Mouse (Mus musculus) adrenal gland, postnatal 4 days (tissue): ENCODE results near the gene Zfp369. TPM values are rescaled to one million over a fixed set of nuclear protein-coding genes. Genes with fewer than 3 reads are reported as not detected.
"Not testable (repeated sequence)": the region's sequence is repeated elsewhere in the genome, so short reads cannot be mapped to it uniquely, and the experiment has no call there.

ENCODE experiments used
- DNase-seq, 2 experiments: peaks; one replicate each; pipeline ENCODE4 v3.0.0; 2021 to 2022; ENCODE audit warnings: low spot score in 2 of 2, mixed read lengths in 2 of 2
- long read RNA-seq, 2 experiments: library from polyadenylated mRNA; stranded (forward); transcript quantifications; one replicate each; pipeline ENCODE4 v2.0.0; 2021
- total RNA-seq, 2 experiments: library from RNA; stranded (reverse); gene quantifications; 2 replicates each; pipeline ENCODE4 v1.2.3; 2021

Gene Zfp369
- total RNA-seq: 10 to 100 TPM; 41.4 to 45.7 TPM
- long read RNA-seq, experiment 1, partial matches to known transcripts: 0 of 1 reads
- long read RNA-seq, experiment 1, other reads (novel, unspliced or antisense): 1 of 1 reads
- long read RNA-seq, experiment 2, partial matches to known transcripts: 0 of 3 reads
- long read RNA-seq, experiment 2, other reads (novel, unspliced or antisense): 3 of 3 reads

DNA sequence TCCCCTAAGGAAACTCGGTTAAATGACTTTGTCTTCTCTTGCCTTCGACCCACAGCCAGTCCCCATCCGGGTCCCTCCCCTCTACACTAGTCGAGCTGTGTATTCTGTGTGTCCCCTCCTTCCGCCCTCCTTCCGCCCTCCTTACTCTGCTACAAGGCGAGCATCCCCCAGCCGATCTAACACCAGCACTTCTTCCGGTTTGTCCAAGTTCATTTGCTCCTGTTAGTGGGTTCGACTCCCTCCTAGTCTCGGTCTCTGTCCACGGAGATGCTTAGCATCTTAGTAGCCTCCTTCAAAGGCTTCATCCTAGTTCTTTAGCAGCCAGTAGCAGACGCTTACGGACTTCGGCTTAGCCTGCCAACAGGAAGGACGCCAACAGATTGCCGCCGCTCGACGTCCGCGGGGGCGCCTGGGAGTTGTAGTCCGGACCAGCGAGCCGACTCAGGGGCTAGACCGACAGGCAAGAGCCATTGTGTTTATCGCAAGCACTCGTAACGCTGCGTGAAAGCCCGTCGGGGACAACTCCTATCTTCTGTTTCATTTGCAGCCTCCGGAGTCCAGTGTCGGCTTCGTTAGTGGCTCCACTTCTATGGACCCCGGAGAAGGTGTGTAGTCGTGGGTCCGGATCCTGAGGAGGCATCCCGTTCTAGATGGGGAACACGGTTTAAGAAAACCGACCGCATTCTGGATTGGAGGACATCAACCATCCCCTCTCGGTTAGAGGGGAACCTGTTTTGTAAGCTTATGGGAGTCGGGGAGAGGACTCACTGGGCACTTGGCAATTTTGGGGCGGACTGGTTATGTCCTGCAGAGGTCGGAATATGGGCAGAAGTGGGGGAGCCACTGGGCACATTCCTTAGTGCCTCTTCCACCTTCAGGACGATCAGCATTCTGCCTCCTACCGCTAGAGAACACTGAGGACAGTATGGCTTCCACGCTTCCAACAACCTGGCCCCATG lies at the start of gene Zfp369:
Zfp369 (plus strand) TSS at position 432 of the 959 bp plus-strand sequence.
- peak; percentile 79 to 89 for DNase-seq

DNA sequence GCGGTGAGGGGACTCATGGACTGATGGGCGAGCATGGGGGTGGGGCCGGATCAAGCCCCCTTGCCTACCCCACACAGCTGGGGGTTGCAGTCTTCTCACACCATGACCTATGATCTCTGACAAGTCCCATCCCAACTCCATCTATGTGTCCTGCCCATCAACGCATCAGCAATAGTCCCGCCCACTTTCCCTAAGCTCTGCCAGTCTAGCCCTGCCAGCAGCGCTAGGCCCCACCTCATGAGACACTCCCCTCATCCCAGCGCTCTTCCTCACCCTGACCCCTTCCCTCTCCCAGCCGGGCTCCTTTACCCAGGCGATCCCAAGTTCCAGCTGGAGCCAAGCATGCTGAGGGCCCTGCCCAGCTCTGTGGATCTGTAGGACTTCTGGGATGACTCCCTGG lies 41.4 kb upstream of the Zfp369 start:
- no peak for DNase-seq

GRCm38 (mm10) chr13:65240509-65241098 lies 38.0 kb upstream of the Zfp369 start:
- peak; percentile 82 to 95 for DNase-seq

- DNase-seq: peak; percentile 88 to 91
Measured at GRCm38 (mm10) chr13:65241099-65241626, 37.5 kb upstream of the Zfp369 start.

DNA sequence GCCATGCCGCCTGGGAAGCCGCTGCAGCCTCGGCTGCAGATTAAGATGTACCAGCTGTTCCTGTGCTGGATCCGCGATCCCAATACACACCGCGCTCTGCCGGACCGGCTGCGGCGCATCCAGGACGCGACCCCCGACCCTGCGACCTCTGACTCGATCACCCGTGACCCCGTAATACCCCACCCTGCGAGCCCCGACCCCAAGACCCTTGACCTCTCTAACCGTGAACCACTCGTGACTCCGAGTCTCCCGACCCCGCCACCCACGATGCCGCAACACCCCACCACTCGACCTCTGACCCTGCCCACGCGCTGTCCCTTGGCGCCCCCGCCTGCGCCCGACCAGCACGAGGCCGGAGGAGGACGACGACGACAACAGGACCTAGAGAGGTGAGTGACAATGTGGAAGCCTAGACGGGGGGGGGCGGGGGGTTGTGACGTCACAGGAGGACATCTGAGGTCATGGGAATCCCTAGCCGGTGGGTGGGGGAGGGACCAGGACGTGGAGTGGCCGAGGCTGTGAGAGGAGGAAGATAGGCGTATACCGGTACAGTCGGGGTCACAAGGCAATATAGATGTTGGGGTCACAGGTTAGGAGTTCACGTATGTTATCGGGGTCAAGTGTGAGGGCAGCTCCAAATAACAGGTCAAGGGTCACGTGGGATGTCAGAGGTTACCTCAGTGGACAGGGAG lies 36.8 kb upstream of the Zfp369 start:
- no peak for DNase-seq

DNA sequence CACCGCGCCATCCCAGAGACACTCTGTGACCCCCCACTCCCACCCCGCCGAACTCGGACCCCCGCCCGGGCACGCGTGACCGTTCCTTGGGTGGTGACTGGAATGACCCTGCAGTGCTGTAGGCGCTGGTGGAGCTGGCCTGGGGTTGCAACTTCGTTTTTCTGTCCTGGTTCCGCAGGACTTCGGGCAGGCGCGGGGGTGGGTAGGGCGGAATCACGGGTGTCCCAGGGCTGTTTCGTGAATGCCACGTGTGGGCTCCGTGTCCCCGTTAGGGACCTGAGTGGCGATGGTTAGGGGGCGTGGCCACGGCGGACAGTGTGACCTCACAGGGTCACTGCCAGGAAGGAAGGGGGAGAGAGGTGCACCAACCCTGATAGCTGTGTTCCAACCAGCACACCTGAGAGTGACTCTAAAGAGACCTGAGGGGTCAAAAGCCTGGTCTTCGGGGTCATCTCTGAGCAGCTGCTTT lies 36.3 kb upstream of the Zfp369 start:
- no peak for DNase-seq

DNA sequence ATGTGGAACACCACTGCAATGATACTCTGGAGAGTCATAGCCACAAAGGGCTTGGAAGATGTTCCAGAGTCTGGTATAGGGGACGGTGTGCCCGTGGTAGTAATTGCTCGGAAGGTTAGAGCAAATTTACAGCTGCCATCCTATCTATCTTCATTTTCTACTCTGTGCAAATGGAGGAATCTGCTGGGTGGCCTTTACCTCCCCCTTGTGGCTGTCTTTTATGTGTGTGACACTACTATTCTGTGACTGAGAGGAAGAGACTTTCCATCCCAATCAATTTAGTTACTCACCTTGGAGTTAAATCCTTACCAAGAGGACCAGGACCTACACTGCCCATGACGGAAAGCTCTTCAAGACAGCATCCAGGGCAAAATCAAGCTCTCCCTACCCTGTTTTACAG lies 35.3 kb upstream of the Zfp369 start:
- no peak for DNase-seq

DNA sequence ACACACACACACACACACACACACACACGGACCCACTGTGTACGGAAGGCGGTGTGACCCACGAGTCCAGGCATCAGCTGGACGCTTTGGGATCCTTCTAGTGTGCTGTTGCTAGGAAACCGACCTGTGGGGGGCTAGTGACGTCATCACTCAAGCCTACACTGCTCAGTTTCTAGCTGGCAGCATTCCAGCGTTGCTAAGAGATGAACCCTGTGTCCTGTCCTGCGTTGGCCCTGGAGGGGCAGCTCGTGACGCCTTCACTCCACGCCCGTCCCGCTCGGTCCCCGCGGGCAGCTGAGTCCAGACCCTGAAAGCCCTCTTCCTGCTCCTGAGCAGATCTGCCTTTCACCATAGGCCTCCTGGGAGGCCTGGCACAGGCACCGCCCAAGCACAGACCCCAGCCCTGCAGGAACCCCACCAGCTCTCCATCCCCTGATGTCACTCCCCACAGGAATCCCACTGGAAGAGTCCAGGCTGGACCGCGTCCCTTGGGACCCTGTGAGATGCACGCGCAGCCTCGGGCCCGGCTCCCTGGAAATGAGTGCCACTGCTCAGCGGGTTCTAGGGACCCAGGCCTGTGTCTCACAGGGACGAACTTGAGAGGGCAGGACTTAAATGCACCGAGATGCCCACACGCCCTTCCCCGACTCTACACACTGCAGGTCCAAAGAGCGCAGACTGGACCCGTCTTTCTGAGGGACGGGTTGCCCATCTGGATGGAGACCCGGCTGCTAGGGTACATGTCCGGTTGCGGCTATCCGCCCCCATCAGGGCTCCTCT lies 20.2 kb upstream of the Zfp369 start:
- no peak for DNase-seq

GRCm38 (mm10) chr13:65259239-65259638 lies 19.4 kb upstream of the Zfp369 start, which contains the start of gene Gm10775:
Gene Gm10775, plus strand, starts transcription at chr13:65259539.
- no peak for DNase-seq

DNA sequence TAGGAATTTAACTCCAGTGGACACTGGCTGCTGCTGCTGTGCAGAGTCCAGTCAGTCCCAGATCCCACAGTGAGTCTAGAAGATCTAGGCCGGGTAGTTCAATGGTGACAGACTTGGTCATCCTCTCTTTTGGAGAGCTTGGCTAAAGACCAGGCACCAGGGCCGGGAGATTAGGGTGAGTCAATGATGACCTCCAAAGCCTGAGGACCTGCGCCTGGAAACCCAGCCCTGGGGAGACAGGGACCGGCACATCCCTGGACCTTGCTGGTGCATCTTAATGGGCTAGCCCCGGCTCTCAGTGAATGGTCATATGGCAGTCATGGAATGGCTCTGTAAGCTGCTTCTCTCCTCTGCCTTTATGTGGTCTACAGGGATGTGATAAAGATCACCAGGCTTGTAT lies 16.5 kb upstream of the Zfp369 start:
- DNase-seq: no peak

DNA sequence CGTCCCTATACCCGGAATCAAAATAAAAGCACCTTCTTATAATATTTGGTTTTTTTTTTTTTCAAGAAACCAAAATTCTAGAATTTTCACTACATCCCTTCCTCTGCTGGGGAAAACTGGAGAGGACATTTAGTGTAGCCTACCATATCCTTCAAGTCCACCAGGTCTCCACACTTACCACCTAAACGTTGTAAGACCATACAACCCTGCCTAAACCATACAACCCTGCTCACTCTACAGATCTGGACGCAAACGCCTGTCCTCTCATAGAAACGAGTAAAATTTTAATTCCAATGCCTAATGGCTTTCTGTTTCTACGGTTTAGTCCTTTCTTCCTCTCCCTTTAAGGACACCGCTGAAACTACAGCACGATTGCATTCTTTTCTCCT lies 626 bp upstream of the Zfp369 start:
- no peak for DNase-seq

DNA sequence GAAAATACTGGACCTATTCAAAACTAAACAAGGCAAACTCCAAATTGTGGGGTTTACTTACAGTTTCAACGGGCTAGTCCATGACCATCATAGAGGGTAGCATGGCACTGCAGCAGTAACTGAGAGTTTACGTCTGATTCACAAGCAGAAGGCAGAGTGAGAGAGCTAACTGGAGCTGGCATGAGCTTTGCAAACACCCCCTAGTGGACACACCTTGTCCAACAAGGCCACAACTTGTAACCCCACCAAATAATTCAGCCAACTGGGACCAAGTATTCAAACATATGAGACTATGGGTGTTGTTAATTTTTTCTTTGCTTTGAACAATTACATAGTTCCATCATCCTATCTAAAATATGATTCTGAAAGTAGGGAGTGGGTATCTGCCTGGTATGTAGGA lies 8.2 kb downstream of the Zfp369 start:
- no peak for DNase-seq

- no peak for DNase-seq
Measured at GRCm38 (mm10) chr13:65296354-65296753, 17.7 kb downstream of the Zfp369 start.

GRCm38 (mm10) chr13:65310849-65311248 lies 32.2 kb downstream of the Zfp369 start:
- not testable (repeated sequence) for DNase-seq

- DNase-seq: no peak
Measured at GRCm38 (mm10) chr13:65311311-65311755, 32.7 kb downstream of the Zfp369 start.

GRCm38 (mm10) chr13:65311826-65312225 lies 33.2 kb downstream of the Zfp369 start:
- no peak for DNase-seq

GRCm38 (mm10) chr13:65348501-65348900 lies 69.9 kb downstream of the Zfp369 start:
- DNase-seq: not testable (repeated sequence)

DNA sequence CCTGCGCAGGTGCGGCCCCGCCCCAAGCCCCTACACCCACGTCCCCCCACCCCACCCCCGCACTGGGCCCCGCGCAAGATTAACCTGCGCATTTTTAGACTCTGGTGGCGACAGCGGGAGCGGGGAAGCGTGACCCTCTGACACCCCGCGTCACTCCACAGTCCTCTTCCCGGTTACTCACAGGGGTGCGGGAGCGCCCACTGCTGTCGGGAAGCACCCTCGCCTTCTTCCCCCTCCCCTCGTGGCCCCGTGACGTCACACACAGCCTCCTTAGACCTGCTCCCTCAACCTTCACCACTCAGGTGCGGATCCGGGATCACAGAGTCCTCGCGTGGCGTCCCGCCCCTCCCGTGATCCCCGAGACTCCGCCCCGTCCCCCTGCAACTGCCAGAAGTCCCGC lies 73.2 kb downstream of the Zfp369 start:
- DNase-seq: not testable (repeated sequence)
